ENCODE assay signal across 28 mouse cellular contexts in the genomic region with DNA sequence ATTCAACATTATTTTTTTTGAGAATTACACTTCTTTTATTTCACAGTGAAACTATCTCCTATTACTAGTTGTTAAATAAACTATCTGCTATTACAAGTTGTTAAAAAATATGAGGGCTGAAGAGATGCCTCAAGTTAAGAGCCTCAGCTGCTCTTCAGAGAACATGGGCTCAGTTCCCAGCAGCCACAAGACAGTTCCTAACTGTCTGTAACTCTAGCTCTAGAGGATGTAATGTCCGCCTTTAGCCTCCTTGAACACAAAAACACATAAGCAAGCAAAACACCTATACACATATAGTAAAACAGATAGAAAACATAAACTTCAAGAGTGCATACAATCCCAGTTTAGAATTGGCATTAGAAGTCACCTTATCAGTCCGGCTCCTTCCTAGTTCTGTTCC.
"Had no signal": no experiment of that assay in that cellular context is flagged by ENCODE, and none has a peak within 500 bp of the region (broad histone marks: within the 10 kb centered on the region; RNA-seq: fewer than 3 reads in every experiment).

No protein-coding gene starts in this region.

- H3K4me3 ChIP-seq: limb, embryonic 10.5 days; limb, embryonic 12.5 days; limb, embryonic 13.5 days; limb, embryonic 15.5 days; liver, embryonic 12.5 days; liver, embryonic 13.5 days; liver, embryonic 15.5 days; lung, embryonic 15.5 days; megakaryocyte, embryonic 14.5 days; midbrain, embryonic 10.5 days; midbrain, embryonic 12.5 days; midbrain, embryonic 13.5 days; midbrain, embryonic 15.5 days; myocyte; neural tube, embryonic 12.5 days had no signal

- DNase-seq: left cerebral cortex, postnatal 4 days; liver; liver, embryonic 13.5 days; liver, postnatal 0 days; lung, adult 18-20 months; lung, adult 2 months; lung, embryonic 14.5 days; lung, postnatal 10 days; lung, postnatal 14 days; lung, postnatal 36 days; lung, postnatal 4 days; midbrain, embryonic 14.5 days had no signal

- H3K27ac ChIP-seq: limb, embryonic 10.5 days; limb, embryonic 12.5 days; limb, embryonic 13.5 days; limb, embryonic 15.5 days; liver, embryonic 12.5 days; liver, embryonic 13.5 days; liver, embryonic 14.5 days; liver, embryonic 15.5 days; lung, embryonic 15.5 days; macrophage; midbrain, embryonic 10.5 days; midbrain, embryonic 12.5 days; midbrain, embryonic 13.5 days; midbrain, embryonic 15.5 days; neural tube, embryonic 12.5 days had no signal
